Mouse (Mus musculus) natural killer cell, adult 2 months (primary cell): ENCODE results near the gene Nrg4.
"Not testable (repeated sequence)": the region's sequence is repeated elsewhere in the genome, so short reads cannot be mapped to it uniquely, and the experiment has no call there.

Experiments
- DNase-seq, 2 experiments: peaks; one replicate each; pipeline ENCODE4 v3.0.0; 2022; ENCODE audit warnings: low spot score in 2 of 2

The Nrg4 gene

GRCm38 (mm10) chr9:55252097-55252496, 74.5 kb downstream of the Nrg4 start:
- DNase-seq = not testable (repeated sequence)

GRCm38 (mm10) chr9:55250595-55251247, 75.9 kb downstream of the Nrg4 start:
- DNase-seq = no peak

GRCm38 (mm10) chr9:55248465-55248864, 78.2 kb downstream of the Nrg4 start:
- no peak for DNase-seq

- DNase-seq = no peak
These were observed 79.7 kb downstream of the Nrg4 start for GRCm38 (mm10) chr9:55246918-55247317.

GRCm38 (mm10) chr9:55246440-55246839, 80.2 kb downstream of the Nrg4 start:
- DNase-seq = no peak

- DNase-seq = not testable (repeated sequence)
These were observed 81.4 kb downstream of the Nrg4 start for GRCm38 (mm10) chr9:55245057-55245750.

GRCm38 (mm10) chr9:55244079-55244478, 82.6 kb downstream of the Nrg4 start:
- DNase-seq = no peak

- DNase-seq = no peak
These were observed 83.4 kb downstream of the Nrg4 start for GRCm38 (mm10) chr9:55243280-55243679.

- DNase-seq = peak in 1 of 2 experiments; percentile 32
These were observed 84.6 kb downstream of the Nrg4 start for GRCm38 (mm10) chr9:55241863-55242685.

GRCm38 (mm10) chr9:55240852-55241251, 85.8 kb downstream of the Nrg4 start:
- no peak for DNase-seq

GRCm38 (mm10) chr9:55236235-55237165, 90.1 kb downstream of the Nrg4 start:
- DNase-seq = no peak

- not testable (repeated sequence) for DNase-seq
These were observed 93.6 kb downstream of the Nrg4 start for GRCm38 (mm10) chr9:55233076-55233475.

- DNase-seq = no peak
These were observed 94.1 kb downstream of the Nrg4 start for GRCm38 (mm10) chr9:55232586-55232985.

- DNase-seq = no peak
These were observed 94.5 kb downstream of the Nrg4 start for GRCm38 (mm10) chr9:55232110-55232509.

- no peak for DNase-seq
These were observed 95.1 kb downstream of the Nrg4 start for GRCm38 (mm10) chr9:55231544-55231943.

- DNase-seq = no peak
These were observed 97.6 kb downstream of the Nrg4 start for GRCm38 (mm10) chr9:55229010-55229409.

GRCm38 (mm10) chr9:55228149-55228548, 98.5 kb downstream of the Nrg4 start:
- no peak for DNase-seq

- no peak for DNase-seq
These were observed 100.4 kb downstream of the Nrg4 start for GRCm38 (mm10) chr9:55226251-55226650.

- no peak for DNase-seq
These were observed 101.4 kb downstream of the Nrg4 start for GRCm38 (mm10) chr9:55225165-55225737.

- no peak for DNase-seq
These were observed 109.3 kb downstream of the Nrg4 start for GRCm38 (mm10) chr9:55217381-55217780.

GRCm38 (mm10) chr9:55216078-55216477, 110.6 kb downstream of the Nrg4 start:
- no peak for DNase-seq
